Mouse (Mus musculus) bone marrow, adult 2 months (tissue): Measurements from ENCODE around the gene Ermp1. TPM values are rescaled to one million over a fixed set of nuclear protein-coding genes. Genes with fewer than 3 reads are reported as not detected.

ENCODE experiments used
- H3K27ac ChIP-seq: fragments of 200-500 bp; 2 replicates; pipeline ENCODE4 v1.5.1; 2012; ENCODE audit warnings: low read depth, mild to moderate bottlenecking, control low read depth, inconsistent platforms, low read length; ENCODE audit not compliant: control insufficient read depth, poor library complexity, insufficient read depth
- H3K4me1 ChIP-seq: fragments of 200-500 bp; 2 replicates; pipeline ENCODE4 v1.6.1; 2011; ENCODE audit warnings: low read length; ENCODE audit not compliant: control insufficient read depth, insufficient read depth
- H3K4me3 ChIP-seq: fragments of 200-500 bp; replicated peaks from 2 replicates; pipeline ENCODE3; 2011; ENCODE audit warnings: mild to moderate bottlenecking, low read depth, low read length, control low read depth; ENCODE audit not compliant: control insufficient read depth
- CTCF ChIP-seq: fragments of 200-500 bp; IDR thresholded peaks from 2 replicates; pipeline ENCODE4 v1.5.1; 2011; ENCODE audit warnings: low read length, control low read depth; ENCODE audit not compliant: control insufficient read depth, insufficient read depth
- POLR2A ChIP-seq: fragments of 200-500 bp; IDR thresholded peaks from 2 replicates; pipeline ENCODE4 v1.6.1; 2011; ENCODE audit warnings: low read depth, mild to moderate bottlenecking, control low read depth, low read length, borderline replicate concordance; ENCODE audit not compliant: control insufficient read depth
- WGBS: fragments of 180-500 bp; shearing (Covaris S2); methylation state at CpG from one replicate; pipeline ENCODE4 v1.1.7; 2018; 5-methylcytosine and 5-hydroxymethylcytosine counted together
- polyA plus RNA-seq: library from polyadenylated mRNA; stranded (reverse); fragments of >200 nt; gene quantifications from 2 replicates; pipeline ENCODE4 v1.2.4, GENCODE M21; 2011; ENCODE audit warnings: low replicate concordance; ENCODE audit not compliant: missing spikeins, insufficient read depth, insufficient read length

Ermp1 gene
- polyA plus RNA-seq, 1 experiment = 13.7 TPM

GRCm38 (mm10) chr19:29643194-29643922 lies 4.9 kb downstream of the Ermp1 start:
- 84% methylated on average over 11 of the region's 11 CpGs for WGBS
- H3K4me1 ChIP-seq = no peaks in the 10 kb centered on the region; the same call in 1 of the 2 replicates

GRCm38 (mm10) chr19:29642211-29642610 lies 6.0 kb downstream of the Ermp1 start:
- H3K27ac ChIP-seq = no peak overlapping the region
- TF ChIP-seq CTCF (no peak), POLR2A (no peak)
- no peaks in the 10 kb centered on the region; the same call in 1 of the 2 replicates for H3K4me1 ChIP-seq
- no peak overlapping the region for H3K4me3 ChIP-seq
- 81% methylated on average over 6 of the region's 6 CpGs for WGBS

More at GRCm38 (mm10) chr19:29643194-29643922, 4.9 kb downstream of the Ermp1 start:
- TF ChIP-seq CTCF (no peak), POLR2A (no peak)
- no peak overlapping the region for H3K27ac ChIP-seq
- H3K4me3 ChIP-seq = no peak overlapping the region

- Histone ChIP-seq H3K4me3 (no peak overlapping the region), H3K4me1 (no peaks in the 10 kb centered on the region; the same call in 1 of the 2 replicates), H3K27ac (no peak overlapping the region)
- WGBS = 73% methylated on average over 5 of the region's 5 CpGs
- TF ChIP-seq CTCF (no peak), POLR2A (no peak)
Observed at GRCm38 (mm10) chr19:29641510-29641909, 6.7 kb downstream of the Ermp1 start.

- WGBS = 5% methylated on average over 9 of the region's 9 CpGs
- Histone ChIP-seq H3K27ac (peak overlapping the region; percentile 59; the same call in 1 of the 2 replicates), H3K4me1 (no peaks in the 10 kb centered on the region; the same call in 1 of the 2 replicates), H3K4me3 (peak overlapping the region; percentile 53)
- TF ChIP-seq POLR2A (no peak), CTCF (no peak)
Observed at GRCm38 (mm10) chr19:29641055-29641454, 7.2 kb downstream of the Ermp1 start.

- Histone ChIP-seq H3K4me1 (no peaks in the 10 kb centered on the region), H3K4me3 (no peak overlapping the region), H3K27ac (no peak overlapping the region)
- 54% methylated on average over 2 of the region's 2 CpGs for WGBS
- TF ChIP-seq CTCF (no peak), POLR2A (no peak)
Observed at GRCm38 (mm10) chr19:29612102-29612501, 36.1 kb downstream of the Ermp1 start.

- 85% methylated on average over 10 of the region's 10 CpGs for WGBS
- no peaks in the 10 kb centered on the region for H3K4me1 ChIP-seq
- TF ChIP-seq POLR2A (no peak), CTCF (no peak)
- H3K4me3 ChIP-seq = no peak overlapping the region
- H3K27ac ChIP-seq = no peak overlapping the region
Observed at GRCm38 (mm10) chr19:29610907-29611306, 37.3 kb downstream of the Ermp1 start.

GRCm38 (mm10) chr19:29608212-29608611 lies 40.0 kb downstream of the Ermp1 start:
- H3K27ac ChIP-seq = no peak overlapping the region
- H3K4me3 ChIP-seq = no peak overlapping the region
- TF ChIP-seq CTCF (no peak), POLR2A (no peak)
- WGBS = 37% methylated on average over 4 of the region's 4 CpGs
- H3K4me1 ChIP-seq = no peaks in the 10 kb centered on the region

- Histone ChIP-seq H3K4me3 (no peak overlapping the region), H3K27ac (no peak overlapping the region), H3K4me1 (no peaks in the 10 kb centered on the region)
- no peak for TF ChIP-seq CTCF
- TF ChIP-seq POLR2A = no peak
- WGBS = 55% methylated on average over 4 of the region's 4 CpGs
Observed at GRCm38 (mm10) chr19:29607521-29607920, 40.7 kb downstream of the Ermp1 start.
